Mouse (Mus musculus): ENCODE data around the gene Ednra.

Ednra gene

DNA sequence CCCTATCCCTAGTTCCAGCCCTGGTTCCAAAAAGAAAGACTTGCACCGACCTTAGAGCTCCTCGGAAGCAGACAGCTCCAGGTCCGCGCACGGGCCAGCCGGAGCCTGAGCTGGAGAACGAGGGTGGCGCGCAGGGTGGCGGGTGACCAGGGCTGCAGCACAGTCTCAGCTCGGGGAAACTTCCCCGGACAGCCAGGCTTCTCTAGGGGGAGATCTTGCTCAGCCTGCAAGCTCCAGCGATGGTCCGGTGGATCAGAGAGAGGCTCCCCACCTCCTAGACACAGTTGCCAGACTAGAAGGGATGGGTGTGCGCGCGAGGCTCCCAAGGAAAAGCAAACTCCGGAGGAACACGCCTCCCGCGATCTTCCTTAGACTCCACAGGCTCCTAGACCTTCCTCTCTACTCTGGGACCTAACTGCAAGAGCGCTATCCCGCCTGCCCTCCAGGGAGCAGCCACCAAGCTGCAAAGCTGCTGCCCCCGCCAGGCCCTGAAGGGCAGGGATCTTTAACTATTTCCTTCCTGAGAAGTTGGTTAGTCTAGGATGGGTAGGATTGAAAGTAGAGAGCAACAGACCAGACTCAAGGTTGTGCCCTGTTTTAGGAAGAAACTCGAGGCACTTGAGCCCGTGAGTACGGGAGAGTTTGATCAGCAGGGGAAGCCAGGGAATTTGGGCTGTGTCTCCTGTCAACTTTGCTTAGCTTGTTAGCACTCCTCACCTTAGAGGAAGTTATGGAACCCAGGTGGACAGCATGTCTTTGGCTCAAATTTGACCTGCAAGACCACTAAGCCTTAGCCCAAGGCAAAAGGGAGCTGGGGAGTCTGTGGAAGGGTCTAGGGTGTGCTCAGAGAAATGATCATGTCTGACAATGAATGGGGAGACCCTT is at the start of gene Ednra:
TSS of gene Ednra (minus strand) at position 419 of the 885 bp plus-strand sequence.
- 0 out of 2 replicates have a peak, but pooled peaks have one; percentile 42 for ATAC-seq (ENCODE audit: insufficient number of reproducible peaks, low FRiP score, low TSS enrichment)

DNA sequence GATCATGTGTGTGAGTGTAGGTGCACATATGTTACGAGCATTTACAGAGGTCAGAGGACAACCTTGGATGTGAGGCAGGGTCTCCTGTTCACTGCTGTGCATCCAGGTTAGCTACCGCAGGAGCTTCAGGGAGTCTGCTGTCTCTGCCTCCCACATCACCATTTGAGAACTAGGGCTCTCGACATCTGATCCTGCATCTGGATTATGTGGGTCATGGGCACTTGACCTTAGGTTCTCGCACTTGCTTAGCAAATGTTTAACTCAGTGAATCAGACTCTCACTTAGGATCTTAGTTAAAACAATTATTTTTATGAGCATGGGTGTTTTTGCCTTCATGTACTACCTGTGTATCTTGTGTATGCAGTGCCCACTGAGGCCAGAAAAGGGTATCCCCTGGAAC is 49.6 kb upstream of the Ednra start:
- no peak for ATAC-seq (ENCODE audit: insufficient number of reproducible peaks, low FRiP score, low TSS enrichment)

DNA sequence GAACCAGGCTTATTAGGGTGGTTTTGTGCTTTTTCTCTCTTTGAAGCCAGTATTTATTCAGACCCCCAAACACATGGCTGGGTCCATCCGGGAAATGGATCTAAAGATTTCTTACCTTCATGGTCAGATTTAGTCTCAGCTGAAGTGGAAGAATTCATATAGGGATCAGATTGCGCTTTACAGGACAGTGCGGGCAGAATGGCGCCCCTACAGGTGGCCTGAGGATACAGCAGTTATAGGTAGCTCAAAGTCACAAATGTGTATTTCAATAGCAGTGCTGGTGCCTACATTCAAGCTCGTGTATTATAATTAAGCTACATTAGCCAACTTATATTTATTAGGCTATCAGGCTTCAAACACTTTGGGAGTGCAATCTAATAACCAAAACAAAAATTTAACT is 49.0 kb upstream of the Ednra start:
- no peak for ATAC-seq (ENCODE audit: insufficient number of reproducible peaks, low FRiP score, low TSS enrichment)

DNA sequence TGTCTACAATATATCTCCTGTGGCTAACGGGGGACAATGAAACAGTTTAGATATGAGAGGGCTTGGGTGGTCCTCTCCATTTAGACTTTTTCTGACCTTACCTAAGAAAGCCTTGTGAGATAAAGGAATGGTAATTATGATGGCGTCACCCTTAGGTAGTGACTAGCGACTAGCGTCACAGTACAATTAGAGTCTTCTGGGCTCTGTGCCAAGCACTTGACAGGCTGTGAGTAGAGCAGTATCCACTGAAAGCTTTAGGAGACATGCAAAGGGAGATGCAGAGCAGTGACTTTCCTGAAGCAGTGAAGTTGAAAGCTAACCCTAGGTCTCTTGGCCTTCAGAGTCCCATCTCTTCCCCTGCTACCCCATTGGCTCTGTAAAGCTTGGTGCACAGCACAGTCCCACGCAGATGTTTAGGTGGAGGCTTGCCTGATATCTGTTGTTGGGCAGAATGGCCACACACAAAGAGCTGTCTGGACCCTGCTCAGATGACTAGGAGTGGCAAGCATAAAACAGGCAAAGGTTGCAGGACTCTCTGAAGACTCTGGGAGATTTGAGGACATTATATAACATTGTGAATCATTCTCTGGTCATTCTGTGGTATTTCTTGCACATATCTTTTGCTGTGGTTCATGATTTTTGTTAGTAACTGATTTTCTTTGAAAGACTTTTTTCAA is 48.1 kb upstream of the Ednra start:
- no peak for ATAC-seq (ENCODE audit: insufficient number of reproducible peaks, low FRiP score, low TSS enrichment)

DNA sequence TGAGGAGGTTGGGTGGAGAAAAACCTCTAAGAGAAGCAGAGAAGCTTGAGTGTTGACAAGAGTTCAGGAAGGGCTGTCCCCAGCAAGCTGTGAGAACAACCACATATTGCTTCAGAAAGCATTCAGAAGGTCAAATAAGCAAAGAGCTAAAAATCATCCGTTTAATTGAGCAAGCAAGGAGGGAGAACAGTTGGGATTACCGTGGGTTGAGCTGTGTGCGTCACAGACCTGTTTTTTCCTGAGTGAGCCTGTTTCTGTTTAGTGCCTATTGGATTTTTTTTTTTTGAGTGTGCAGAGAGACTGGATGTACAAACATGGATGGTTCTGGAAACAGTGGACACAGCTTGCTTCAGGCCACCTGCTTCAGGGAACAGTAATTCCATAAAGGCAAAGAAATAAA is 46.7 kb upstream of the Ednra start:
- ATAC-seq (ENCODE audit: insufficient number of reproducible peaks, low FRiP score, low TSS enrichment), result no peak

DNA sequence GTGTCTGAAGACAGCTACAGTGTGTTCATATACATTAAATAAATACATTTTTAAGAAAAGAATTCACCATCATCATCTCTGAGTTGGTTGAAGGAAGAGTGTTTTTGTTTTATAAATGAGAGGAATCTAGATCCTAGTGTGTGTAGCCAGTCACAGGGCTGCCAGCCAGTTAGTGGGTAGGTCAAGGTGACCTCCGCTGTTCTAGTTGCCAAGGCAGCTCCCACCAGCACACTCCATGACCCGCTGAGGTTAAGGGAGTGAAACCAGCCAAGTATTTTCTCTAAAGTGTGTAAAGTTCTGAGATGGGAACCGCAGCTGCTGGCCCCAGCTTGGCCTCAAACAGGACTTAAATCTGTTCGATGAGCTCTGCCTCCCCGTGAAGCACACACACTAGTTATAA is 44.7 kb upstream of the Ednra start:
- no peak for ATAC-seq (ENCODE audit: insufficient number of reproducible peaks, low FRiP score, low TSS enrichment)

DNA sequence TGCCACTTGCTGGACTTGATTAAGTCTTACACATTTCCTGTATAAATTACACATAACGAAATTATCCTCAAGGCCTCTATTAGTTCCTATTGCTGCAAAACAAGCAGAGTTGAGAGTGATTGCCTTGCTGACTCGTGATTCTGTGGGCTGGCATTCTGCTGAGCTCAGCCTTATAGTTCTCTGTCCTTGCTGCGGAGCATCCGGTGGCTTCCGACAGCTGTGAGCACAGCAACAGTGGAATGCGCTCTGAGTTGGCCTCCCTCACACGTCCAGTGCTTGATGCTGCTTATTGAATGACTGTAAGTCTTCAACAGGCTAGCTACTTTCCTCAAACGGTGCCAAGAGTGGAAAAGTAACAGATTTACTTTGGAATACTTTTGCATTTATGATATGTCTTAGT is 40.0 kb upstream of the Ednra start:
- no peak for ATAC-seq (ENCODE audit: insufficient number of reproducible peaks, low FRiP score, low TSS enrichment)

DNA sequence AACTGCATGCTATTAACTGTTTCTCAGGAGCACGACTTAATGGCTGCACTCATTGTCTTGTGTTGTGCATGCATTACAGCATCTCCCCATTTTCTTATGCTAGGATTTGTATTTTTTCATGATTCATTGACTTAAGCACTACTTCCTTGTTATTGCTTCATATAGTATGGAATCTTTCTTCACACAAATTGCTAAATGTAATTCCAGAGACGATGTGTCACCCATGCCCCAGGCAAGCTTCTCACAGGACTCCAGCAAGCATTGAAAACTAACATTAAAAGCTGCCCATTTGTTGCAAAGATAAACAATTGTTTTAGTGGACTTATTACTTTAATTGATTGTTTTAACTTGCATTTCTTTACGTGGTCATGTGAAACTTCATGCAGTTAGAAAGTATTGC is 38.7 kb upstream of the Ednra start:
- no peak for ATAC-seq (ENCODE audit: insufficient number of reproducible peaks, low FRiP score, low TSS enrichment)

DNA sequence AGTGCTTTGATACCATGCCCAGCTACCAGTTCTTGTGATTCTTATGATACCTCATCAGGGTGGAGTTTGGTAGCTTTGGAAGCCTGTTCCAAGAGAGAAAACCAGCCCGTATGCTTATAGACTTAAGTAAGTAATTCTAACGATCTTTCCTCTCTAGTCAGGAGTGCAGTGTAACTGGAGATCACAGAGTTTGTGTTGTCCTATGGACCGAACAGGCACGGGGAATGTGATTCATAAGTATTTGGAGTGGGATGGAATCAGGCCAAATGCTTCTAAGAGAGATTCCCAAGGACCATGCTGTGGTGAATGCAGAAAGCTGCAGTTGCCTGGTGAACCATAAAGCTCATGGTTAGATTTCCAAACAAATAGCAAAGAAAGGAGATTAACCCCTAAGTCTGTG is 31.2 kb upstream of the Ednra start:
- ATAC-seq (ENCODE audit: insufficient number of reproducible peaks, low FRiP score, low TSS enrichment), result no peak

DNA sequence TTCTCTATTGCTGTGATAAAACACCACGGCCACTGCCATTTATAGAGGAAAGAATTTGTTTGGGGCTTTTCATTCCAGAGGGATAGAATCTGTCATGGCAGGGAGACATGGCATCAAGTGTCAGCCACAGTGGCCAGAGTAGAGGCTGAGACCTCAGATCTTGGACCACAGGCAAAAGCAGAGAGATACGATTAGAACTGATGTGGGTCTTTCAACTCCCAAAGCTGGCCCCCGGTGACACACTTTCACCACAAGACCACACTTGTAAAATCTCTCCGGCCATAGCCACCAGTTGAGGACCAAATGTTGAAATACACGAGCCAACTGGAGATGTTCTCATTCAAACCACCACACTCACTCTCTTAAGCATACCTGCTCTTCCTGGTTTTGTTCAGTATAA is 29.5 kb upstream of the Ednra start:
- ATAC-seq (ENCODE audit: insufficient number of reproducible peaks, low FRiP score, low TSS enrichment), result no peak

DNA sequence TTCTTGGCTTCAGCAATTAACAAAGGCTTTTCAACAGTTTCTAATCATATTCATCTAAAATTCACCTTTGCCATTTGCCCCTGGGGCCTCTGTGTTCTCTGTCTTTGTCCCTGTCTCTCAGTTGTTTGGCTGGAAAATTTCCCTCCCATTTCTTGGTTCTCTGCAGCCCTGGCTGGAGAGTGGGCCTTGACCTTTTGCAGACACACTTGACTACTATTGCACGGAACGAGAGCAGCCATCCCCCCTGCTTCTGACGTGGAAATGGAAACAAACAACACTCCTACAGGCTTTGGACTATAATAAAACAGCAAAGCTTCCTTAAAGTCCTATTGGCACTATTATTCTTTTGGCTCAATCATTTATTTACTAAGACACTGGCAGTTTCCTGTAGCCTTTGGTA is 27.8 kb upstream of the Ednra start:
- ATAC-seq (ENCODE audit: insufficient number of reproducible peaks, low FRiP score, low TSS enrichment), result no peak

DNA sequence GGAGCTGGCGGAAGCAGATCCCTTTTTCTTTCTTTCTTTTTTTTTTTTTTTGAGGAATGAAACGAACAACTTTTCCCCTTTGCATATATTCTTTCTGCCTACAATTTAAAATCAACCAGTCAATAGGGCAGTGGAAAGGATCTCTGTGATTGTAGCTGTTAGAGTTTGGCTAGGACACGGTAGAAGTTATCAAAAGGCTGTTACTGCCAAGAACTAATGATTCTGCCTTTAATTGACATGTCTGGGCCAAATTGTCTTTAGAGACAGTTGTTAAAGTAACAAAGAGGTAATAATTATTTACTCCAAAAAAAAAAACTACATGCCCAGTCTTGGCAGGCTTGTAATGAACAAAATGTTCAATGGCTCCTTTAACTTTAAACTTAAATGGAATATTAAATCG is 26.1 kb upstream of the Ednra start:
- no peak for ATAC-seq (ENCODE audit: insufficient number of reproducible peaks, low FRiP score, low TSS enrichment)

DNA sequence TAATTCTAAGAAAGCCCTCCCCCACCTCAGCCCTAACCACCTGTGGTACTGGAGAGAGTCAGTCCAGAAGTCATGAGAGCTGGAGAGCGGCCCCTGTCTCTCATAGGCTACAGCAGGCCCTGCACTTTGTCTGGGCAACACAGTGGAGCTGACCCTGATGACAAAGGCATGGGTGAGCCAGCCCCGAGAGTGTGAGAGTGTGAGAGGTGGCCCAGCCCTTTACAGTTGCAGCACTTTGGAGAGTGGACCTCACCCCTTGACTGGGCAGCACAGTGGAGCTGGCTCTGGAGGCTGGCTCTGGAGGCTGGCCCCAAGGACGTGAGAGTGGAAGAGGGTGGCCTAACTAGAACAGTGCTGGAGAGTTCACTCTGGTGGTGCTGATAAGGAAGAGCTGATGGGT is 20.2 kb upstream of the Ednra start:
- ATAC-seq (ENCODE audit: insufficient number of reproducible peaks, low FRiP score, low TSS enrichment), result no peak

DNA sequence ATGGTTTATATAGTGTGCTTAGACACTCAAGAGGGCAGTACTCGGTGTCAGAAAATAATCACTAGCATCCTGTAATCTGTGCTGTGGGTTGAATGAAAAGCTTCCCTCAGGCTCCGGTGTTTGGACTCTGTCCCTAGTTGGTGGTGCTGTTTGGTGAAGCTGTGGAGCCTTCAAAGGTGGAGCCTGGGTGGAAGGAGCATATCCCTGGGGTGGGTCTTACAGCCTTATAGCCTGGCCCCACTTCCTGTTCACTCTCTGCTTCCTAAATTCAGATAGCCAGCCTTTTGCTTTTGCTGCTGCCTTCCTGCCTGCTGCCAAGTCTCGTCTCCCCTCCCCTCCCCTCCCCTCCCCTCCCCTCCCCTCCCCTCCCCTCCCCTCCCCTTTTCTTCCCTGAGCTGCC is 18.1 kb upstream of the Ednra start:
- ATAC-seq (ENCODE audit: insufficient number of reproducible peaks, low FRiP score, low TSS enrichment), result no peak; the same call in 1 of the 2 replicates

DNA sequence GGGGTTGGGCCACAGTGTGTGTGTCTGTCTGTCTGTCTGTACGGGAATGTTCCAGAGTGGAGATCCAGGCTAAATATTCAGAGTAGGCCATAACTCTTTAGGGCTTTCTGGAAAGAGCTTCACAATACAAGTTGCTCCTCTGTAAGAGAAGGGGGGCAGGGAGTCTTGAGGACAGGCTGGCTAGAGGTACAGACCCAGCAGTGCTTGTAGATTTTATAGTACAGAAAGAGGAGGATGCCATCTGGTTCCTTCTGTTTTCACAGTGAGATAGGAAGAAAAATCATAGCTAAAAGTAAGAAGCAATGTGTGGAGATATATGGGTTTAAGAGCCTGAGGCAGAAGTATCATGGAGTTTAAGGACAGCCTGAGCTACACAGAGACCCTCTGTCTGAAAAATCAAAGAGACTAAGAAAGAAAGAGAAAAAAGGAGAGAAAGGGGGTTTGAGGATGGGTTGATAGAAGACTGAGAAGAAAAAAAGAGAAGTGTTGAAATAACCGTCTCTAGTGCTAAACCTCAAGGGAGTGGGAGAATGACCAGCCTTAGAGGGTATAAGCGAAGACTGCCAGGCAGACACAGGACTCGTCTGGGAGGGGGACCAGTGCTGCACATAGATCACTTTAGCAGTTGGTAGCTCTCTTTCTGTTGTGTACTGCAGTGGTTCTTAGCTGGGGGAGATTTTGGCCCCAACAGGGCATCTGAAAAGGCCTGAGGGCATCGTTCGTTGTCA is 16.9 kb upstream of the Ednra start:
- no peak for ATAC-seq (ENCODE audit: insufficient number of reproducible peaks, low FRiP score, low TSS enrichment)

DNA sequence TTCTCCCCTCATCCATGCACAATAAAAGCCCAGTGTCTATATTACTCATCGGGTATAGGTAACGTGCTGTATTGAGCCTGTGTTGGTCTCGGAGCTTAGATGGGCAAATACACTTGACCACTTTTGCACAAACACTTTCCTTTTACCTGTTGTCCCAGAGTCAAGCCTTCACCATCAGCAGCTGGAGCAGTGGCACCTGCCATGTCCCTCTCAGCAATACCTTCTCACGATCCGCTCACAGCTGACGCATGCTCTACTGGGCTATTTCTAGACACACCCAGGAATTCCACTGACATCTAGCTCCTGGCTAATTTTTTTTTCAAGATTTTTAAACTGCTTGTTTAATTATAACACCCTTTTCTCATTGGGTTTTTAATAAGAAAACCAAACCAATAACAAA is 14.2 kb upstream of the Ednra start:
- no peak for ATAC-seq (ENCODE audit: insufficient number of reproducible peaks, low FRiP score, low TSS enrichment)

DNA sequence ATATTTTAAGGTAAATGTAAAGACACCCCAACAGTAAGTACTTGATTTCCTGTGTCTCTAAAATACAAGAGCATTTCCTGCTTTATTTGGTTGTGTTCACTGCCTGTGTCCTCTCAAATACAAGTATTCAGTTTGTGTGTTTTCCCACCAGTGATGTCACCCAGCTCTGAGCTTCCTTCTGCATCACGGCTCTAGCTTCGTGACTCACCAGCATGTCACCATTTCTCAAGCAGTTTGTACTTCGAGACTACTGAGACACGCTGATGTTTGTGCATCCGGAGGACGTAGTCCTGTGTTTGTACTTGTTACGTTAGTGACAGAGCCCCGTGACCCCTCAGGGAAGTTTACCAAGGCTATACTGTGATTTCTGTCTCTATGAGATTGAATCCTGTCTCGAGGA is 13.1 kb upstream of the Ednra start:
- no peak for ATAC-seq (ENCODE audit: insufficient number of reproducible peaks, low FRiP score, low TSS enrichment)

DNA sequence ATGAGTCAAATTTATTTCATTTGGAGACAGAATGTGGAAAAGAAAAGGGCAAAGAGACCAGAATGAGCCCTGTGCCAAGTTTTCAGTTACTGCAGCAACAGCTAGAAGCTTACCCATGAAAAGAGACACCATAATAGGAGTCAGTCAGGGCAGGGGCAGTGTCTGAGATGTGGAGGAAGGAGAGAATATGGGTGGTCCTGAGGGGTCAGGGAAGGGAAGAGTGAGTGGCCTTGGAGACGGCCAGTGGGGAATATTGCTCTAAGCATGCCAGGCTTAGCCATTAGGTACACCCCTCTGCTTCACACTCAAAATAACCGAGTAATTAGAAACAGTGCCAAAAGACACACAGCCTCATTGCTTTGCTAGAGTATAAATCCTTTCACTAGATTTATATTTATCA is 9.5 kb upstream of the Ednra start:
- ATAC-seq (ENCODE audit: insufficient number of reproducible peaks, low FRiP score, low TSS enrichment), result no peak

DNA sequence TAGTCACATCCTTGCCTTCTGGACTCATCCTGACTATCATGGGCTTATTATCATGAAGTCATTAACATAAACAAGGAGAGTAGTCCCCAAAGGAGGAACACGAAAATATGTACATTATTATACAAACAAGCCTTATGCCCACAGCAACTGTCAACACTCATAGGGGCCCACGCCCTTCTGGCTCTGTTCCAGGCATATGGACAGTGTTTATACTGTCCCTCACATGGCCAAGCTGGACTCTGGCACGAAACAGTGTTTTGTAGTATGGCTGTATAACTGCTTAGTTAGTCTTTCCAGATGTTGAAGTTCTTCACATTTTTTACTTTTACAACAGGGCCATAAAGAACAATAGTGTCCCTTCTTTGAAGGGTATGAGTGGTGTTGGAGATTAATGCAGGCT is 8.7 kb upstream of the Ednra start:
- no peak for ATAC-seq (ENCODE audit: insufficient number of reproducible peaks, low FRiP score, low TSS enrichment)

DNA sequence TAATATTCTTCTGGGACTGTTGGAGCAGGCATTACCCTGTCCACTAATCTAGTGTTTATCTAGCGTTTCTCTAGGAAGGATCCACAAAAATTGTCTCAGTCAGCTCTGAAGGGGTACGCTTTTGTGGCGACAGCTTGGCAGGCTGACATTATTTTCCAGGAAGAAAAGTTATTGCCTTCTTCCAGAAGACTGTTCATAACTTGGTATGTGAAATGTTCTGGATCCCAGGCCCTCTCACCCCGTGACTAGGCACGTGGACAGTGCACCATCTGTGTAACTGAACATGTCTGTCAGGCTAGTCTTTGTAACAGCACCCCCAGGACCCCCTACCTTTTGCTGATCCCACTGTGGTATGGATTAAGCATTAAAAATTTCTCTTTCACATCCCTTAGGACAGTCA is 1.1 kb upstream of the Ednra start:
- ATAC-seq (ENCODE audit: insufficient number of reproducible peaks, low FRiP score, low TSS enrichment), result no peak

DNA sequence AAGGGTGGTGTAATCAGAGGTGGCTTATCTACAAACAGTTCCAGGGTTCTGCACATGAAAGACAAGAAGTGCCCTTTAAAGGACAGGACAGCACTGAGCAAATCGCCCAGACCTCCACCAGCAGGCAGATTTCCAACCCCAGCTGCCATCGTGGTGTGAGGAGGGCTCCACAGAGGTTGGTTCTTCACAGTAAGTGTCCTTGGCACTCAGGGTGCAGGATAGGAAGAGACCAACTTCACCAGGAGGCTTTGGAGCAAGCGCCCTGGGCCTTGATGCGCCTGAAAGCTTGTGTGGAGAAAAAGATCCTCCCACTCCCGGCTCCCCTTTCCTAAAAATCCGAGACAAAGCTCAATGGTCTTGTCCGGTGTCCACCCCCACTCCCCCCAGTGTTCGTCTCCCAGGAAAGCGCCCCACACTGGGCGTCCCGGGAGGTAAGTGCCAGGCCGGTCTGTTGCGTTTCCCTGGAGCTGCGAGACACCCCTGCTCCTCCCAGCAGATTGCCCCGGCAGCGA is 674 bp downstream of the Ednra start:
- no peak for ATAC-seq (ENCODE audit: insufficient number of reproducible peaks, low FRiP score, low TSS enrichment)

Data from cerebellum, adult (tissue).